Mouse (Mus musculus) liver, postnatal 0 days (tissue): ENCODE measurements around the gene Cnep1r1. TPM values are rescaled to one million over a fixed set of nuclear protein-coding genes. Genes with fewer than 3 reads are reported as not detected.

Experiments
- ATAC-seq: fragments of 200-750 bp; cut with Nextera tagmentation; 2 replicates; pipeline ENCODE4 v1.8.0; 2017; ENCODE audit warnings: mild to moderate bottlenecking, moderate library complexity
- DNase-seq: peaks from one replicate; pipeline ENCODE4 v3.0.0-alpha.2; 2016
- H3K27ac ChIP-seq: fragments of 300-500 bp; sonication (generic); 2 replicates; pipeline ENCODE4 v1.5.1; 2014; ENCODE audit warnings: antibody characterized with exemption, moderate library complexity, mild to moderate bottlenecking, low read depth
- H3K27me3 ChIP-seq: fragments of 300-500 bp; sonication (generic); 2 replicates; pipeline ENCODE4 v1.6.1; 2014; ENCODE audit warnings: low read length, control low read depth, mixed read lengths; ENCODE audit not compliant: insufficient read depth
- H3K36me3 ChIP-seq: fragments of 300-500 bp; sonication (generic); replicated peaks from 2 replicates; pipeline ENCODE4 v1.6.1; 2014; ENCODE audit warnings: mild to moderate bottlenecking, control low read depth, low read length, moderate library complexity, mixed read lengths; ENCODE audit not compliant: insufficient read depth
- H3K4me1 ChIP-seq: fragments of 300-500 bp; sonication (generic); 2 replicates; pipeline ENCODE4 v1.6.1; 2014; ENCODE audit warnings: antibody characterized with exemption, mild to moderate bottlenecking, control low read depth; ENCODE audit not compliant: insufficient read depth
- H3K4me2 ChIP-seq: fragments of 300-500 bp; sonication (generic); 2 replicates; pipeline ENCODE4 v1.6.1; 2014; ENCODE audit warnings: low read depth, mild to moderate bottlenecking, low read length, moderate library complexity, mixed read lengths
- H3K4me3 ChIP-seq: fragments of 300-500 bp; sonication (generic); 2 replicates; pipeline ENCODE4 v1.5.1; 2014; ENCODE audit warnings: low read depth, low read length
- H3K9ac ChIP-seq: fragments of 300-500 bp; sonication (generic); replicated peaks from 2 replicates; pipeline ENCODE4 v1.6.1; 2014; ENCODE audit warnings: mild to moderate bottlenecking, moderate library complexity
- H3K9me3 ChIP-seq: fragments of 300-500 bp; sonication (generic); 2 replicates; pipeline ENCODE4 v1.6.1; 2016; ENCODE audit warnings: mild to moderate bottlenecking, control low read depth, low read length, mixed read lengths
- CTCF ChIP-seq: sonication (generic); IDR thresholded peaks from 2 replicates; pipeline ENCODE4 v1.5.1; 2016; ENCODE audit warnings: antibody characterized with exemption, low read depth
- EP300 ChIP-seq: IDR thresholded peaks from 2 replicates; pipeline ENCODE4 v1.6.1; 2016; ENCODE audit warnings: antibody characterized with exemption, low read depth, mild to moderate bottlenecking
- WGBS: fragments of 180-500 bp; shearing (Covaris S2); extraction: QIAGEN DNeasy Blood & Tissue Kit; methylation state at CpG from one replicate; pipeline ENCODE4 v1.1.7; 2014; ENCODE audit not compliant: insufficient replicate concordance; 5-methylcytosine and 5-hydroxymethylcytosine counted together
- polyA plus RNA-seq: library from polyadenylated mRNA; unstranded; fragments of >200 nt; fragmentation: Nextera tagmentation; extraction: Ambion mirVana; gene quantifications from 2 replicates; pipeline ENCODE4 v1.2.1, GENCODE M21; 2015

Cnep1r1 gene
- 17.4 and 19.1 TPM in 2 replicates for polyA plus RNA-seq

- peaks cover 5% of the 10 kb centered on the region for H3K4me1 ChIP-seq
- H3K9ac ChIP-seq, result peak within 1 kb of the TSS; percentile 97
- H3K27me3 ChIP-seq, result no peaks in the 10 kb centered on the region
- DNase-seq (peak; percentile 92), ATAC-seq (peak; percentile 100)
- WGBS, result under 1% methylated on average over 49 of the region's 49 CpGs
- TF ChIP-seq EP300 (peak; percentile 83; the same call in 1 of the 2 replicates), CTCF (peak; percentile 86)
- no peaks in the 10 kb centered on the region for H3K9me3 ChIP-seq
- H3K27ac ChIP-seq, result peak within 1 kb of the TSS; percentile 93
- peaks cover 11% of the 10 kb centered on the region for H3K36me3 ChIP-seq
- peak within 1 kb of the TSS; percentile 99 for H3K4me3 ChIP-seq
- peak within 1 kb of the TSS; percentile 83 for H3K4me2 ChIP-seq
These were observed at the start of gene Cnep1r1 for GRCm38 (mm10) chr8:88118456-88119036. Gene Cnep1r1, plus strand, starts transcription at chr8:88118769.

- H3K9ac ChIP-seq, result no peak overlapping the region
- H3K4me3 ChIP-seq, result no peak overlapping the region
- no peak overlapping the region for H3K27ac ChIP-seq
- WGBS, result 75% methylated on average over 5 of the region's 5 CpGs
- no peaks in the 10 kb centered on the region for H3K36me3 ChIP-seq
- H3K9me3 ChIP-seq, result no peaks in the 10 kb centered on the region
- no peaks in the 10 kb centered on the region for H3K4me1 ChIP-seq
- TF ChIP-seq CTCF (no peak), EP300 (no peak)
- H3K4me2 ChIP-seq, result no peak overlapping the region
- DNase-seq, result no peak
- H3K27me3 ChIP-seq, result no peaks in the 10 kb centered on the region
- ATAC-seq, result no peak
These were observed 36.4 kb upstream of the Cnep1r1 start for GRCm38 (mm10) chr8:88082183-88082582.

- Histone ChIP-seq H3K27ac (no peak overlapping the region), H3K4me3 (no peak overlapping the region), H3K36me3 (no peaks in the 10 kb centered on the region), H3K9me3 (no peaks in the 10 kb centered on the region), H3K4me1 (no peaks in the 10 kb centered on the region), H3K4me2 (no peak overlapping the region), H3K9ac (no peak overlapping the region), H3K27me3 (no peaks in the 10 kb centered on the region)
- DNase-seq (no peak), ATAC-seq (no peak)
- TF ChIP-seq EP300 (no peak), CTCF (no peak)
These were observed 30.6 kb upstream of the Cnep1r1 start for GRCm38 (mm10) chr8:88088006-88088405.

GRCm38 (mm10) chr8:88091661-88092060, 26.9 kb upstream of the Cnep1r1 start:
- Histone ChIP-seq H3K9me3 (no peaks in the 10 kb centered on the region), H3K4me2 (no peak overlapping the region), H3K27ac (no peak overlapping the region), H3K9ac (no peak overlapping the region), H3K4me1 (no peaks in the 10 kb centered on the region), H3K4me3 (no peak overlapping the region), H3K36me3 (no peaks in the 10 kb centered on the region), H3K27me3 (no peaks in the 10 kb centered on the region)
- no peak for DNase-seq
- ATAC-seq, result no peak
- WGBS, result 60% methylated on average over 2 of the region's 2 CpGs
- no peak for TF ChIP-seq CTCF
- TF ChIP-seq EP300, result no peak

GRCm38 (mm10) chr8:88093367-88093766, 25.2 kb upstream of the Cnep1r1 start:
- Histone ChIP-seq H3K36me3 (no peaks in the 10 kb centered on the region), H3K27ac (no peak overlapping the region), H3K4me2 (no peak overlapping the region), H3K4me3 (no peak overlapping the region), H3K9me3 (no peaks in the 10 kb centered on the region), H3K27me3 (no peaks in the 10 kb centered on the region), H3K9ac (no peak overlapping the region), H3K4me1 (no peaks in the 10 kb centered on the region)
- TF ChIP-seq EP300, result no peak
- no peak for TF ChIP-seq CTCF
- WGBS, result 67% methylated on average over 4 of the region's 4 CpGs
- DNase-seq, result no peak
- ATAC-seq, result no peak

- Histone ChIP-seq H3K4me3 (no peak overlapping the region), H3K9me3 (no peaks in the 10 kb centered on the region), H3K9ac (no peak overlapping the region), H3K4me2 (no peak overlapping the region), H3K4me1 (no peaks in the 10 kb centered on the region), H3K27ac (no peak overlapping the region), H3K27me3 (no peaks in the 10 kb centered on the region), H3K36me3 (no peaks in the 10 kb centered on the region)
- 72% methylated on average over 4 of the region's 4 CpGs for WGBS
- ATAC-seq (no peak), DNase-seq (no peak)
- TF ChIP-seq CTCF (no peak), EP300 (no peak)
These were observed 19.7 kb upstream of the Cnep1r1 start for GRCm38 (mm10) chr8:88098856-88099255.
